Mouse (Mus musculus) limb, embryonic 11.5 days (tissue): ENCODE measurements around the gene Fubp3. TPM values are rescaled to one million over a fixed set of nuclear protein-coding genes. Genes with fewer than 3 reads are reported as not detected.

Source experiments
- ATAC-seq: fragments of 200-750 bp; cut with Nextera tagmentation; 2 replicates; pipeline ENCODE4 v1.8.0; 2017; ENCODE audit warnings: low read depth; ENCODE audit not compliant: insufficient number of reproducible peaks, low FRiP score, low TSS enrichment
- DNase-seq: peaks from one replicate; pipeline ENCODE4 v3.0.0-alpha.2; 2015; ENCODE audit warnings: low spot score
- H3K27ac ChIP-seq: fragments of 300-500 bp; sonication (generic); replicated peaks from 2 replicates; pipeline ENCODE4 v1.5.1; 2014; ENCODE audit warnings: low read depth, mild to moderate bottlenecking, low read length
- H3K27me3 ChIP-seq: fragments of 300-500 bp; sonication (generic); 2 replicates; pipeline ENCODE4 v1.6.1; 2014; ENCODE audit warnings: mild to moderate bottlenecking, low read length, mixed read lengths; ENCODE audit not compliant: control insufficient read depth, insufficient read depth
- H3K36me3 ChIP-seq: fragments of 300-500 bp; sonication (generic); 2 replicates; pipeline ENCODE4 v1.6.1; 2014; ENCODE audit warnings: mild to moderate bottlenecking, low read length, moderate library complexity, mixed read lengths; ENCODE audit not compliant: control insufficient read depth, insufficient read depth
- H3K4me1 ChIP-seq: fragments of 300-500 bp; sonication (generic); 2 replicates; pipeline ENCODE4 v1.6.1; 2014; ENCODE audit warnings: low read length, mixed read lengths; ENCODE audit not compliant: control insufficient read depth, insufficient read depth
- H3K4me2 ChIP-seq: fragments of 300-500 bp; sonication (generic); 2 replicates; pipeline ENCODE4 v1.6.1; 2014; ENCODE audit warnings: low read depth, mild to moderate bottlenecking, moderate library complexity; ENCODE audit not compliant: severe bottlenecking
- H3K4me3 ChIP-seq: fragments of 300-500 bp; sonication (generic); 2 replicates; pipeline ENCODE4 v1.5.1; 2014; ENCODE audit warnings: low read depth, low read length
- H3K9ac ChIP-seq: fragments of 300-500 bp; sonication (generic); 2 replicates; pipeline ENCODE4 v1.6.1; 2014; ENCODE audit warnings: mild to moderate bottlenecking, low read length
- H3K9me3 ChIP-seq: fragments of 300-500 bp; sonication (generic); 2 replicates; pipeline ENCODE4 v1.6.1; 2016; ENCODE audit warnings: low read length; ENCODE audit not compliant: control insufficient read depth
- WGBS: fragments of 180-500 bp; shearing (Covaris S2); extraction: QIAGEN DNeasy Blood & Tissue Kit; methylation state at CpG from one replicate; pipeline ENCODE4 v1.1.7; 2014; 5-methylcytosine and 5-hydroxymethylcytosine counted together
- microRNA-seq: library from miRNA; unstranded; fragments of <30 nt; microRNA quantifications from one replicate; pipeline ENCODE4, GENCODE M21; 2016
- polyA plus RNA-seq: library from polyadenylated mRNA; unstranded; fragments of >200 nt; fragmentation: Nextera tagmentation; extraction: Ambion mirVana; gene quantifications from 2 replicates; pipeline ENCODE4 v1.2.1, GENCODE M21; 2014

The Fubp3 gene
- polyA plus RNA-seq, 1 experiment from 2014 or later, result 92.4 TPM

DNA sequence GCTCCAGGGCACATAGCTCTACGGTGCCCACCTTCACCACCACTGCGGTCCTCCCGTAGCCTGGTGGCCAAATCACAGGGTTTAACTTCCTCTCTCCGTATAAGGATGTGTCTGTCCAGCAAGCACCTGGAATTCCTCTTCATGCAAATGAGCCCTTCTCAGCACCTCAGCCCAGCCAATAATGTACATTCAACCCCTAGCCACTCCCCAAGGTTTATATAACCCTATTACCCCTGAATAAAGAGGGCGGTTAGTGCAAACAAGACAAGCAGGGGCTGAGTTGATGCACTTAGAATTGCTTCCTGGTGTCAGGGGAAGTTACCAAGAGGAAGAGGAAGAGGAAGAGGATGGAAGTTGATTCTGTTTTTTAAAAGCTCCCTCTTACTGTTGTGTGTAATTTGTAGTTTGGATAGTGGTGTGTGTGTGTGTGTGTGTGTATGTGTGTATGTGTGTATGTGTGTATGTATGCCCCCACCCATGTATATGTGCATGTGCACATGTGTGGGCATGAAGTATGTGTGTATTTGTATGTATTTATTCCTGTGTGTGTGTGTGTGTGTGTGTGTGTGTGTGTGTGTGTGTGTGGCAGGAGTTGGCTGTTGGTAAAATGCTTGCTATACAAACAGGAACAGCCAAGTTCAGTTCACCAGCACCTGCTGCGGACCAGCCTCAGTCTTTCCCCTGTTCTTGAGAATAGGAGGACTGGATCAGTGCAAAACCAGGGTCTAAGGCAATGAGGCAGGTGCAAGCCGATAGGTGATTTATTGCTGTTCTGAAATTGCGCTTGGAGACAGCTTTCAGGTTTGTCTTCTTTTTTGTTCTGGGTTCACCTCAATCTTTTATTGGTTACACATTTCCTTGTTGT, 90.7 kb downstream of the Fubp3 start:
- Histone ChIP-seq H3K4me3 (no peak overlapping the region), H3K27me3 (no peaks in the 10 kb centered on the region), H3K4me1 (no peaks in the 10 kb centered on the region), H3K36me3 (no peaks in the 10 kb centered on the region), H3K9me3 (peaks cover 5% of the 10 kb centered on the region; the same call in 1 of the 2 replicates), H3K4me2 (no peak overlapping the region), H3K9ac (no peak overlapping the region), H3K27ac (no peak overlapping the region)
- WGBS, result 63% methylated on average over 8 of the region's 8 CpGs
- no peak for DNase-seq
- no peak for ATAC-seq

DNA sequence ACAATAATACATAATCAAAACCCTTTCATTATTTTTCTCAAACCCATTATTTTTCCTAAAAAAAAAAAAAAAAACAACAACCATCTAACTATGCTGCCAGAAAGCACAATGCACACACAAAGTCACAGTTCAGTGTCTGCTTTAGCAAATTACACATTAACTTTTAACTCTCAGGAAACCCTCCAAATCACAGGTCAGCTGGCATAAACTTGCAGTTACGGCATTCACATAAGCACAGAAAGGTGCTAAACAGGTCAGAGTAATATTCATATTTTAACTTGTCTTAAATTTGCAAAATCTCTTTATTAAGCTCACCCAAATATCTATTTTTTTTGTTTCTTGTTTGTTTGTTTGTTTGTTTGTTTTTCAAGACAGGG, 91.3 kb downstream of the Fubp3 start:
- H3K27ac ChIP-seq, result no peak overlapping the region
- H3K9me3 ChIP-seq, result 0 out of 2 replicates have a peak, but pooled peaks cover 5% of the 10 kb centered on the region
- no peaks in the 10 kb centered on the region for H3K36me3 ChIP-seq
- H3K9ac ChIP-seq, result no peak overlapping the region
- H3K27me3 ChIP-seq, result no peaks in the 10 kb centered on the region
- 86% methylated on average over 1 of the region's 1 CpGs for WGBS
- H3K4me2 ChIP-seq, result no peak overlapping the region
- DNase-seq (no peak), ATAC-seq (no peak)
- H3K4me3 ChIP-seq, result no peak overlapping the region
- no peaks in the 10 kb centered on the region for H3K4me1 ChIP-seq

Small RNA genes within 50 kb of the gene (microRNA-seq; reads per million reads assigned to microRNA genes)
- 1.8 reads per million for gene Mir6998

Other genes with a start within 250 kb of the Fubp3 start
- 5.5 and 5.8 TPM in 2 replicates for gene Ass1, start 102.4 kb upstream of the Fubp3 start, polyA plus RNA-seq
- 0.07 and 0.09 TPM in 2 replicates for gene Prdm12, start 67.4 kb downstream of the Fubp3 start, polyA plus RNA-seq
- gene Exosc2, start 98.1 kb downstream of the Fubp3 start, polyA plus RNA-seq, result 86.2 and 91.5 TPM in 2 replicates
- gene Abl1, start 115.7 kb downstream of the Fubp3 start, polyA plus RNA-seq, result 57.7 and 60.7 TPM in 2 replicates
- gene Qrfp, start 237.9 kb downstream of the Fubp3 start, polyA plus RNA-seq, result 0.09 and 0.31 TPM in 2 replicates